Mouse (Mus musculus) G1E (cell line): ENCODE results near the gene Sec22b.

Experiments used
- CTCF ChIP-seq: IDR thresholded peaks from 2 replicates; pipeline ENCODE4 v1.5.1; 2012; ENCODE audit warnings: low read depth, low read length, inconsistent platforms, mixed read lengths
- GATA1 ChIP-seq: IDR thresholded peaks from 2 replicates; pipeline ENCODE4 v1.6.1; 2012; ENCODE audit warnings: borderline replicate concordance, low read length, inconsistent platforms, mixed read lengths

DNA sequence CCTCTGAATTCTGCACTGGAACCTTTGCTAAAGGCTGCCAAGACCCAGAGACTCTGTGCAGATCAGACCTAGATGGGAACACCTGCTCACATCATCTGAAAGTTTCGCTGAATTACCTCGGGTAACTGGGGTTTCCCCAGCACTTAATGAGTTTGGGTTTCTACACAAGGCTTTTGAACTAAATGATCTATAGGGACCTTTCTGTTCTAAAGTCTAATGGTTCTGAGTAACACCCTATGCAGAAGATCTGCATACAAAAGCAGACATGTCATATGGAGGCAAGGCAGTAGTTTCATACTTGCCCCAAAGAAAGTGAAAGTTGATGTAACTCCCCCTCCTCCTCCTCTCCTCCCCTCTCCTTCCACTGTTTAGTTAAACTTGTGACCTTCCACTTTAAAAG is 47.5 kb downstream of the Sec22b start:
- TF ChIP-seq CTCF (no peak), GATA1 (no peak)
